Mouse (Mus musculus) lung, adult 2 months (tissue): ENCODE results near the gene Gm20388.

Experiments used
- CTCF ChIP-seq: fragments of 200-500 bp; IDR thresholded peaks from 2 replicates; pipeline ENCODE4 v1.5.1; 2011; ENCODE audit warnings: mild to moderate bottlenecking, low read length, control low read depth; ENCODE audit not compliant: insufficient read depth
- POLR2A ChIP-seq: fragments of 200-500 bp; IDR thresholded peaks from 2 replicates; pipeline ENCODE4 v1.6.1; 2011; ENCODE audit warnings: low read depth, mild to moderate bottlenecking, control low read depth, low read length, borderline replicate concordance; ENCODE audit errors: extremely low read depth

- TF ChIP-seq CTCF: no peak
- no peak for TF ChIP-seq POLR2A
These were observed 1954.7 kb downstream of the Gm20388 start for GRCm38 (mm10) chr8:121865356-121865755.
